Mouse (Mus musculus) ES-E14 (cell line): Measurements from ENCODE around the gene Hnrnpdl.

Experiments
- CHD2 ChIP-seq: IDR thresholded peaks from 2 replicates; pipeline ENCODE4 v1.6.1; 2014; ENCODE audit warnings: mild to moderate bottlenecking, low read depth, low read length, inconsistent platforms
- HCFC1 ChIP-seq: IDR thresholded peaks from 2 replicates; pipeline ENCODE4 v1.6.1; 2012; ENCODE audit warnings: low read length, inconsistent platforms, borderline replicate concordance; ENCODE audit not compliant: insufficient read depth
- ZC3H11A ChIP-seq: IDR thresholded peaks from 2 replicates; pipeline ENCODE4 v1.6.1; 2012; ENCODE audit warnings: low read depth, mild to moderate bottlenecking, inconsistent platforms, low read length, borderline replicate concordance
- ZNF384 ChIP-seq: IDR thresholded peaks from 2 replicates; pipeline ENCODE4 v1.6.1; 2012; ENCODE audit warnings: low read depth, low read length, inconsistent platforms

- TF ChIP-seq CHD2: no peak
- no peak for TF ChIP-seq ZC3H11A
- TF ChIP-seq HCFC1: no peak
- no peak for TF ChIP-seq ZNF384
Measured at GRCm38 (mm10) chr5:100052728-100053127, 13.3 kb upstream of the Hnrnpdl start.
